Mouse (Mus musculus): Measurements from ENCODE around the gene Sirt5.

DNA sequence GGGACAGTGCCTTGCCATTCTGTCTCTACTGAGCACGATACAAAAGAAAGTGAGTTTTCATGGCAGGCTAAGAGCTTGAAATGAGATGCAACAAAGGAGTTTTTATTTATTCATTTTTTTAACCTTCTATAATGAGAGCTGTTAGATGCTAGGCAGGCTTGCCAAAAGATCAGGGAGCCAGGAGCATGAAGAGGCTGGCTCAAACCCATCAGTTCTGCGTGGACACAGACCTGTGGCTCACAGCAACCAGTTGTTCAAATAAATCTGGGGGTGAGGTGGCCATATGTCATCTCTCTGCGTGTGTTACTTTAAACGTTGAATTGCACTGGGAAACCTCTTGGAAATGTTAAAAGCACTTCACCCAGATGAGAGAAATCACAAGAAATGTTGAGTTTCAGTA is 11.9 kb upstream of the Sirt5 start:
- TF ChIP-seq POLR2A (IDR thresholded peaks at IDR 0.05; ENCODE audit: low read depth, low read length) (no peak), CTCF (conservative IDR thresholded peaks at IDR 0.05; ENCODE audit: insufficient read depth, insufficient read length, low read depth, low read length) (no peak)
